Mouse (Mus musculus) ovary, postnatal 10 days (tissue): ENCODE data around the gene Thap7.
"Not testable (repeated sequence)": the region's sequence is repeated elsewhere in the genome, so short reads cannot be mapped to it uniquely, and the experiment has no call there.

Source experiments
- DNase-seq: peaks from one replicate; pipeline ENCODE4 v3.0.0; 2022; ENCODE audit warnings: low spot score

Thap7 gene

GRCm38 (mm10) chr16:17532271-17532670 is 1.3 kb upstream of the Thap7 start:
- DNase-seq = no peak

GRCm38 (mm10) chr16:17529981-17530586 is 852 bp downstream of the Thap7 start:
- no peak for DNase-seq

GRCm38 (mm10) chr16:17528276-17528675 is 2.7 kb downstream of the Thap7 start:
- no peak for DNase-seq

- DNase-seq = no peak
These were observed 3.3 kb downstream of the Thap7 start for GRCm38 (mm10) chr16:17527606-17528005.

- no peak for DNase-seq
These were observed 4.7 kb downstream of the Thap7 start for GRCm38 (mm10) chr16:17526223-17526622.

GRCm38 (mm10) chr16:17525524-17525923 is 5.4 kb downstream of the Thap7 start:
- DNase-seq = no peak

GRCm38 (mm10) chr16:17524156-17524555 is 6.8 kb downstream of the Thap7 start:
- no peak for DNase-seq

- DNase-seq = no peak
These were observed 12.0 kb downstream of the Thap7 start for GRCm38 (mm10) chr16:17518910-17519309.

- DNase-seq = no peak
These were observed 19.5 kb downstream of the Thap7 start for GRCm38 (mm10) chr16:17511431-17511830.

- DNase-seq = no peak
These were observed 20.2 kb downstream of the Thap7 start for GRCm38 (mm10) chr16:17510686-17511085.

GRCm38 (mm10) chr16:17510143-17510542 is 20.8 kb downstream of the Thap7 start:
- DNase-seq = no peak

- no peak for DNase-seq
These were observed 21.7 kb downstream of the Thap7 start for GRCm38 (mm10) chr16:17509240-17509597.

GRCm38 (mm10) chr16:17508546-17509239 is 22.2 kb downstream of the Thap7 start, which contains the start of gene Lztr1:
Gene Lztr1 (plus strand): TSS chr16:17508688.
- peak; percentile 87 for DNase-seq

- DNase-seq = not testable (repeated sequence)
These were observed 22.9 kb downstream of the Thap7 start for GRCm38 (mm10) chr16:17508031-17508430.

- DNase-seq = no peak
These were observed 23.9 kb downstream of the Thap7 start for GRCm38 (mm10) chr16:17507018-17507552.

GRCm38 (mm10) chr16:17502681-17503080 is 28.3 kb downstream of the Thap7 start:
- DNase-seq = no peak

- no peak for DNase-seq
These were observed 31.6 kb downstream of the Thap7 start for GRCm38 (mm10) chr16:17499249-17499883.

- DNase-seq = peak; percentile 20
These were observed 34.2 kb downstream of the Thap7 start for GRCm38 (mm10) chr16:17496499-17497305.

GRCm38 (mm10) chr16:17491896-17492561 is 38.9 kb downstream of the Thap7 start:
- DNase-seq = no peak

GRCm38 (mm10) chr16:17491154-17491553 is 39.8 kb downstream of the Thap7 start:
- DNase-seq = no peak

GRCm38 (mm10) chr16:17489469-17490111 is 41.3 kb downstream of the Thap7 start, which contains the start of gene Aifm3:
Gene Aifm3 (plus strand): TSS chr16:17489611.
- DNase-seq = no peak
